In the genomic region with DNA sequence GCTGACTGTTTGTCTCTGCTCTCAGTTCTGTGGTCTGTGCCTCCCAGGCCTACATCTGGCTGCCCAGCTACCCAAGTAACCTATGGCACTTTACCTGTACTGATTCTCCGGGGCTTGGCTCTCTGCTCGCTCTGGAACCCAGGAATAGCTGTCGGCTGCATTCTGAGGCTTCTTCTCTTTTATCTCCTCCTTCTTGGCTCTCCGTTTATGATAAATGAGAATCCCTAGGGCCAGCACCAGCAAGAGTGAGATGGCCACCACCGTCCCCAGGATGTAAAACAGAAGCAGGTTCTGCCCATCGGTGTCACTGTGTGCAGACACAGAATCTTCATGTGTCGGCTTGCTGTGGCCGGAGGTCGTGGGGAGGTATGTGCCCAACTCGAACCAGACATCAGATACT, we compare ENCODE assay signal across 10 mouse cellular contexts. TPM values are rescaled to one million over a fixed set of nuclear protein-coding genes. Genes with fewer than 3 reads are reported as not detected.
DNase-seq lines count a peak whose midpoint lies in the region; ATAC-seq and TF ChIP-seq lines count a peak whose summit lies in the region.
"Had no signal": no experiment of that assay in that cellular context is flagged by ENCODE, and none has a peak within 500 bp of the region (broad histone marks: within the 10 kb centered on the region; RNA-seq: fewer than 3 reads in every experiment).

No protein-coding gene starts in this region.

- H3K36me3 ChIP-seq in liver, adult 2 months (ENCODE audit: control insufficient read depth, insufficient read depth, low read length), result no peaks in the 10 kb centered on the region
- H3K36me3 ChIP-seq in embryonic facial prominence, embryonic 12.5 days, result no peaks in the 10 kb centered on the region
- no peaks in the 10 kb centered on the region for H3K36me3 ChIP-seq in liver, embryonic 11.5 days (ENCODE audit: control insufficient read depth, insufficient read depth, low read length)

- H3K4me2 ChIP-seq in embryonic facial prominence, embryonic 12.5 days (replicated peaks), result no peak overlapping the region
- H3K4me2 ChIP-seq in liver, embryonic 11.5 days, result peak overlapping the region; percentile 34

- no peak for TF ChIP-seq POLR2A in liver, adult 2 months (IDR thresholded peaks at IDR 0.05; ENCODE audit: extremely low read depth, insufficient read depth, low read length)

- H3K9ac ChIP-seq in liver, adult 2 months (ENCODE audit: low read depth, low read length), result no peak overlapping the region
- H3K9ac ChIP-seq in embryonic facial prominence, embryonic 12.5 days, result no peak overlapping the region
- H3K9ac ChIP-seq in liver, embryonic 11.5 days (ENCODE audit: low read depth, low read length), result no peak overlapping the region

- H3K4me3 ChIP-seq in liver, adult 2 months (ENCODE audit: insufficient read depth, low read depth, low read length), result peak overlapping the region; percentile 11
- H3K4me3 ChIP-seq in embryonic facial prominence, embryonic 12.5 days, result 0 out of 2 replicates have a peak overlapping the region, but pooled peaks have one; percentile 1
- H3K4me3 ChIP-seq in liver, embryonic 11.5 days (ENCODE audit: low read depth, low read length), result 0 out of 2 replicates have a peak overlapping the region, but pooled peaks have one; percentile 10

- H3K27ac ChIP-seq in liver, adult 2 months (replicated peaks; ENCODE audit: insufficient read depth, low read depth, low read length), result no peak overlapping the region
- H3K27ac ChIP-seq in embryonic facial prominence, embryonic 12.5 days, result no peak overlapping the region
- no peak overlapping the region for H3K27ac ChIP-seq in liver, embryonic 11.5 days (ENCODE audit: low read depth, low read length)

- peak; percentile 91 for DNase-seq in heart, adult 11 months
- no peak for DNase-seq in heart, adult 9 months (ENCODE audit: low spot score in 2 of 2)
- DNase-seq in liver, adult 2 months (ENCODE audit: extremely low read depth, low read depth, low spot score), result no peak
- no peak for DNase-seq in liver
- no peak for DNase-seq in liver, embryonic 11.5 days (ENCODE audit: low spot score)
- no peak for DNase-seq in right cerebral cortex, postnatal 10 days (ENCODE audit: low spot score in 2 of 2)
- no peak for DNase-seq in cerebellum, adult 11 months
- DNase-seq: adrenal gland, postnatal 36 days had no signal

- H3K4me1 ChIP-seq in liver, adult 2 months (ENCODE audit: control insufficient read depth, insufficient read depth, low read length), result no peaks in the 10 kb centered on the region
- H3K4me1 ChIP-seq in embryonic facial prominence, embryonic 12.5 days, result 0 out of 2 replicates have a peak, but pooled peaks cover 2% of the 10 kb centered on the region
- peaks cover 6% of the 10 kb centered on the region; the same call in 1 of the 2 replicates for H3K4me1 ChIP-seq in liver, embryonic 11.5 days (replicated peaks; ENCODE audit: control insufficient read depth, insufficient read depth, low read length)

- no peaks in the 10 kb centered on the region for H3K27me3 ChIP-seq in liver, adult 2 months (ENCODE audit: control insufficient read depth, insufficient read depth, low read length)
- no peaks in the 10 kb centered on the region for H3K27me3 ChIP-seq in embryonic facial prominence, embryonic 12.5 days
- no peaks in the 10 kb centered on the region for H3K27me3 ChIP-seq in liver, embryonic 11.5 days (replicated peaks; ENCODE audit: control insufficient read depth, insufficient read depth, low read length)

- ATAC-seq in embryonic facial prominence, embryonic 12.5 days (ENCODE audit: insufficient number of reproducible peaks, insufficient read depth, low FRiP score, low TSS enrichment), result no peak
- ATAC-seq in liver, embryonic 11.5 days (replicated peaks; ENCODE audit: low FRiP score), result no peak

- no peaks in the 10 kb centered on the region for H3K9me3 ChIP-seq in embryonic facial prominence, embryonic 12.5 days
- no peaks in the 10 kb centered on the region for H3K9me3 ChIP-seq in liver, embryonic 11.5 days (ENCODE audit: control insufficient read depth, low read length)

- WGBS in liver, adult 2 months, result 79% methylated on average over 10 of the region's 10 CpGs
- WGBS in embryonic facial prominence, embryonic 12.5 days, result 88% methylated on average over 10 of the region's 10 CpGs
- 69% methylated on average over 10 of the region's 10 CpGs for WGBS in liver, embryonic 11.5 days

- H3K79me2 ChIP-seq in liver, adult 2 months (ENCODE audit: control insufficient read depth, insufficient read depth, low read length), result no peaks in the 10 kb centered on the region

- no peak for TF ChIP-seq CTCF in liver, adult 2 months (IDR thresholded peaks at IDR 0.05; ENCODE audit: low read depth, low read length)

RNA-seq across cellular contexts. Expression of gene Cd93, which starts 1.9 kb away (rescaled TPM):
- total RNA-seq in liver, adult 2 months (2014; rRNA removed), result 3.0 and 4.0 TPM in 2 replicates
- polyA plus RNA-seq in liver, adult 2 months (2012; rRNA removed), result 1.1 TPM in 2 replicates
- polyA plus RNA-seq in embryonic facial prominence, embryonic 12.5 days (2016; fragmentation: Nextera tagmentation; extraction: Ambion mirVana), result 6.8 and 7.8 TPM in 2 replicates
- polyA plus RNA-seq in liver, embryonic 11.5 days (2014; fragmentation: Nextera tagmentation; extraction: Ambion mirVana), result 4.6 and 5.0 TPM in 2 replicates

RNA-seq across cellular contexts. Expression of gene Thbd, which starts 33.4 kb away (rescaled TPM):
- total RNA-seq in liver, adult 2 months (2014; rRNA removed), result 2.3 TPM in 2 replicates
- polyA plus RNA-seq in liver, adult 2 months (2012; rRNA removed), result 2.0 and 2.2 TPM in 2 replicates
- 12.6 and 15.3 TPM in 2 replicates for polyA plus RNA-seq in embryonic facial prominence, embryonic 12.5 days (2016; fragmentation: Nextera tagmentation; extraction: Ambion mirVana)
- polyA plus RNA-seq in liver, embryonic 11.5 days (2014; fragmentation: Nextera tagmentation; extraction: Ambion mirVana), result 4.6 and 5.2 TPM in 2 replicates

RNA-seq across cellular contexts. Expression of gene Sstr4, which starts 46.3 kb away (rescaled TPM):
- total RNA-seq in liver, adult 2 months (2014; rRNA removed), result not detected in 2 replicates
- not detected in 2 replicates for polyA plus RNA-seq in liver, adult 2 months (2012; rRNA removed)
- 2.4 and 2.7 TPM in 2 replicates for polyA plus RNA-seq in embryonic facial prominence, embryonic 12.5 days (2016; fragmentation: Nextera tagmentation; extraction: Ambion mirVana)
- polyA plus RNA-seq in liver, embryonic 11.5 days (2014; fragmentation: Nextera tagmentation; extraction: Ambion mirVana), result 0.42 and 0.43 TPM in 2 replicates
- total RNA-seq: megakaryocyte-erythroid progenitor cell, adult 5-6 weeks had no signal
